Mouse (Mus musculus): ENCODE results near the gene Kcnk3. TPM values are rescaled to one million over a fixed set of nuclear protein-coding genes. Genes with fewer than 3 reads are reported as not detected.

Gene Kcnk3
- polyA plus RNA-seq, 1 experiment = not detected

- peaks cover 47% of the 10 kb centered on the region for H3K27me3 ChIP-seq (ENCODE audit: control insufficient read depth, insufficient read depth, insufficient read length)
- H3ac ChIP-seq (ENCODE audit: control insufficient read depth, insufficient read length, low read depth) = no peak overlapping the region
- no peaks in the 10 kb centered on the region for H3K36me3 ChIP-seq (ENCODE audit: control insufficient read depth, insufficient read depth)
- H3K79me2 ChIP-seq (ENCODE audit: control insufficient read depth, insufficient read depth) = no peaks in the 10 kb centered on the region
- no peak overlapping the region for H3K4me3 ChIP-seq (ENCODE audit: insufficient read depth, poor library complexity, severe bottlenecking)
- H3K79me3 ChIP-seq (ENCODE audit: low read depth) = no peaks in the 10 kb centered on the region
- TF ChIP-seq MAX (IDR thresholded peaks at IDR 0.05) = no peak
- no peak for TF ChIP-seq MYOD1 (IDR thresholded peaks at IDR 0.05; ENCODE audit: control insufficient read depth, insufficient read length, low read depth)
- TF ChIP-seq CEBPB (IDR thresholded peaks at IDR 0.05; ENCODE audit: low read depth) = no peak
- no peak for TF ChIP-seq MYOG (IDR thresholded peaks at IDR 0.05; ENCODE audit: control insufficient read depth, extremely low read depth, insufficient read length)
- TF ChIP-seq USF1 (IDR thresholded peaks at IDR 0.05; ENCODE audit: low read depth) = no peak
- TF ChIP-seq FOSL1 (IDR thresholded peaks at IDR 0.05; ENCODE audit: insufficient read depth, low read length, poor library complexity, severe bottlenecking) = no peak
- TF ChIP-seq CTCF (IDR thresholded peaks at IDR 0.05; ENCODE audit: control insufficient read depth, insufficient read depth, insufficient read length) = no peak
Observed at GRCm38 (mm10) chr5:30619211-30619610, 31.2 kb downstream of the Kcnk3 start.

DNA sequence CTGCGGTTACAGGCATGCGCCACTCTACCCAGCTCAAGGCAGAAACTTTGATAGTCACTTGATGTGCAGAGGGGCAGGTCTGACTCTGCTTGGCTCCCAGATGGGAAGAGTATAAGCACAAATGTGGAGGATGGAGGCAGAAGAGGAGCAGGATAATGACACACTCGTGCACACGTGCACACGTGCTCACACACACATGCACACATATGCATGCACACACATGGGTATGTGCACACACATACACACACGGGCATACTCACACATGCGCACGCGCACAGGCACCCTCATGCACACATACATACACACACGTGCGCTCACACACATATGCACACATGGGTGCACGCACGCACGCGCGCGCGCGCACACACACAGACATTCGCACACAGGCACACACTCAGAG, 32.6 kb downstream of the Kcnk3 start:
- Histone ChIP-seq H3ac (ENCODE audit: control insufficient read depth, insufficient read length, low read depth) (no peak overlapping the region), H3K79me2 (ENCODE audit: control insufficient read depth, insufficient read depth) (no peaks in the 10 kb centered on the region), H3K36me3 (ENCODE audit: control insufficient read depth, insufficient read depth) (no peaks in the 10 kb centered on the region), H3K4me3 (ENCODE audit: insufficient read depth, poor library complexity, severe bottlenecking) (no peak overlapping the region), H3K27me3 (ENCODE audit: control insufficient read depth, insufficient read depth, insufficient read length) (peaks cover 45% of the 10 kb centered on the region), H3K79me3 (ENCODE audit: low read depth) (no peaks in the 10 kb centered on the region)
- TF ChIP-seq FOSL1 (IDR thresholded peaks at IDR 0.05; ENCODE audit: insufficient read depth, low read length, poor library complexity, severe bottlenecking) (no peak), MYOG (IDR thresholded peaks at IDR 0.05; ENCODE audit: control insufficient read depth, extremely low read depth, insufficient read length) (no peak), CTCF (IDR thresholded peaks at IDR 0.05; ENCODE audit: control insufficient read depth, insufficient read depth, insufficient read length) (no peak), USF1 (IDR thresholded peaks at IDR 0.05; ENCODE audit: low read depth) (no peak), MAX (IDR thresholded peaks at IDR 0.05) (no peak), MYOD1 (IDR thresholded peaks at IDR 0.05; ENCODE audit: control insufficient read depth, insufficient read length, low read depth) (no peak), CEBPB (IDR thresholded peaks at IDR 0.05; ENCODE audit: low read depth) (no peak)

DNA sequence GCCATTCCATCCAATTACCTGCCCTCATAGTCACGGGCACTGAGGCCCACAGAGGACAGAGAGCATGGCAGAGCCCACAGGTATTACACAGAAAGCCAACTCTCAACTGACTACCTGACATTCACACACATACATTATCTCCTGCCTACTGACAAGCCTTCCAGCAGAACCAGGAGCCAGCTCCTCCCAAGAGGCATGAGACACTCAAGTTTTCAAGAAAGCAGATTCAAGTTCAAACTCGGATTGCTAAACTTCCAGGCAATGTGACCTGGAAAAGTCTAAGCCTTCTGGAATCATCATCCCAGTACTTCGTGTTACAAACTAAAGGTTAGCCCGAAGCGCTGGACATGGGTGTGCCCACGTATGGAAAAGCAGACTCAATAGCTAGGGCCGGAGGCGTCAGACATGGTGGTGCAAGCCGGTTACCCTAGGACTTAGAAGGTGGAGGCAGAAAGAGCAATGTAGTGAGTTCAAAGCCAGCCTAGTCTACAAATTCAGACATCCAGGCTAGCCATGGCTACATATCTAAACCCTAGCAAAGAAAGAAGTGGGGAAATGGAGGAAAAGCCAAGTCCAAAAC, 33.3 kb downstream of the Kcnk3 start:
- H3K36me3 ChIP-seq (ENCODE audit: control insufficient read depth, insufficient read depth) = no peaks in the 10 kb centered on the region
- H3K79me3 ChIP-seq (ENCODE audit: low read depth) = no peaks in the 10 kb centered on the region
- H3ac ChIP-seq (ENCODE audit: control insufficient read depth, insufficient read length, low read depth) = no peak overlapping the region
- TF ChIP-seq USF1 (IDR thresholded peaks at IDR 0.05; ENCODE audit: low read depth) (no peak), CTCF (IDR thresholded peaks at IDR 0.05; ENCODE audit: control insufficient read depth, insufficient read depth, insufficient read length) (no peak), FOSL1 (IDR thresholded peaks at IDR 0.05; ENCODE audit: insufficient read depth, low read length, poor library complexity, severe bottlenecking) (no peak), MYOG (IDR thresholded peaks at IDR 0.05; ENCODE audit: control insufficient read depth, extremely low read depth, insufficient read length) (no peak), CEBPB (IDR thresholded peaks at IDR 0.05; ENCODE audit: low read depth) (no peak), MAX (IDR thresholded peaks at IDR 0.05) (no peak), MYOD1 (IDR thresholded peaks at IDR 0.05; ENCODE audit: control insufficient read depth, insufficient read length, low read depth) (no peak)
- H3K79me2 ChIP-seq (ENCODE audit: control insufficient read depth, insufficient read depth) = no peaks in the 10 kb centered on the region
- H3K4me3 ChIP-seq (ENCODE audit: insufficient read depth, poor library complexity, severe bottlenecking) = no peak overlapping the region
- H3K27me3 ChIP-seq (ENCODE audit: control insufficient read depth, insufficient read depth, insufficient read length) = peaks cover 42% of the 10 kb centered on the region

GRCm38 (mm10) chr5:30621844-30622176, 33.8 kb downstream of the Kcnk3 start:
- H3K79me3 ChIP-seq (ENCODE audit: low read depth) = no peaks in the 10 kb centered on the region
- H3K79me2 ChIP-seq (ENCODE audit: control insufficient read depth, insufficient read depth) = no peaks in the 10 kb centered on the region
- H3K27me3 ChIP-seq (ENCODE audit: control insufficient read depth, insufficient read depth, insufficient read length) = peaks cover 37% of the 10 kb centered on the region
- H3K4me3 ChIP-seq (ENCODE audit: insufficient read depth, poor library complexity, severe bottlenecking) = no peak overlapping the region
- TF ChIP-seq CTCF (IDR thresholded peaks at IDR 0.05; ENCODE audit: control insufficient read depth, insufficient read depth, insufficient read length) (no peak), MAX (IDR thresholded peaks at IDR 0.05) (no peak), MYOD1 (IDR thresholded peaks at IDR 0.05; ENCODE audit: control insufficient read depth, insufficient read length, low read depth) (no peak), USF1 (IDR thresholded peaks at IDR 0.05; ENCODE audit: low read depth) (no peak), MYOG (IDR thresholded peaks at IDR 0.05; ENCODE audit: control insufficient read depth, extremely low read depth, insufficient read length) (no peak), FOSL1 (IDR thresholded peaks at IDR 0.05; ENCODE audit: insufficient read depth, low read length, poor library complexity, severe bottlenecking) (no peak), CEBPB (IDR thresholded peaks at IDR 0.05; ENCODE audit: low read depth) (no peak)
- no peaks in the 10 kb centered on the region for H3K36me3 ChIP-seq (ENCODE audit: control insufficient read depth, insufficient read depth)
- no peak overlapping the region for H3ac ChIP-seq (ENCODE audit: control insufficient read depth, insufficient read length, low read depth)

GRCm38 (mm10) chr5:30622177-30622840, 34.3 kb downstream of the Kcnk3 start:
- H3K27me3 ChIP-seq (ENCODE audit: control insufficient read depth, insufficient read depth, insufficient read length) = peaks cover 37% of the 10 kb centered on the region
- no peak overlapping the region for H3K4me3 ChIP-seq (ENCODE audit: insufficient read depth, poor library complexity, severe bottlenecking)

More at GRCm38 (mm10) chr5:30622177-30622840, 34.3 kb downstream of the Kcnk3 start:
- no peaks in the 10 kb centered on the region for H3K79me2 ChIP-seq (ENCODE audit: control insufficient read depth, insufficient read depth)
- no peaks in the 10 kb centered on the region for H3K36me3 ChIP-seq (ENCODE audit: control insufficient read depth, insufficient read depth)
- no peak overlapping the region for H3ac ChIP-seq (ENCODE audit: control insufficient read depth, insufficient read length, low read depth)
- H3K79me3 ChIP-seq (ENCODE audit: low read depth) = no peaks in the 10 kb centered on the region
- no peak for TF ChIP-seq MAX (IDR thresholded peaks at IDR 0.05)
- TF ChIP-seq FOSL1 (IDR thresholded peaks at IDR 0.05; ENCODE audit: insufficient read depth, low read length, poor library complexity, severe bottlenecking) = no peak
- TF ChIP-seq MYOD1 (IDR thresholded peaks at IDR 0.05; ENCODE audit: control insufficient read depth, insufficient read length, low read depth) = no peak
- no peak for TF ChIP-seq USF1 (IDR thresholded peaks at IDR 0.05; ENCODE audit: low read depth)
- TF ChIP-seq MYOG (IDR thresholded peaks at IDR 0.05; ENCODE audit: control insufficient read depth, extremely low read depth, insufficient read length) = no peak
- TF ChIP-seq CTCF (IDR thresholded peaks at IDR 0.05; ENCODE audit: control insufficient read depth, insufficient read depth, insufficient read length) = no peak
- TF ChIP-seq CEBPB (IDR thresholded peaks at IDR 0.05; ENCODE audit: low read depth) = no peak
